Comparison of ENCODE assay signal across 9 mouse cellular contexts in genomic region chr12:98668132-98668814, GRCm38 (mm10). TPM values are rescaled to one million over a fixed set of nuclear protein-coding genes. Genes with fewer than 3 reads are reported as not detected.
DNase-seq lines count a peak whose midpoint lies in the region; ATAC-seq and TF ChIP-seq lines count a peak whose summit lies in the region.
"Had no signal": no experiment of that assay in that cellular context is flagged by ENCODE, and none has a peak within 500 bp of the region (broad histone marks: within the 10 kb centered on the region; RNA-seq: fewer than 3 reads in every experiment).

No protein-coding gene starts in this region.

- no peak for TF ChIP-seq POLR2A in kidney, adult 2 months (IDR thresholded peaks at IDR 0.05; ENCODE audit: low read depth, low read length)

- no peaks in the 10 kb centered on the region for H3K9me3 ChIP-seq in stomach, postnatal 0 days (ENCODE audit: control insufficient read depth, low read length)
- no peaks in the 10 kb centered on the region for H3K9me3 ChIP-seq in midbrain, embryonic 16.5 days (replicated peaks; ENCODE audit: control insufficient read depth, low read length, poor library complexity, severe bottlenecking)
- H3K9me3 ChIP-seq: limb, embryonic 15.5 days had no signal

- no peaks in the 10 kb centered on the region for H3K36me3 ChIP-seq in kidney, adult 2 months (ENCODE audit: control insufficient read depth, insufficient read depth, low read length)
- H3K36me3 ChIP-seq in stomach, postnatal 0 days (ENCODE audit: control insufficient read depth, insufficient read depth, low read length) = no peaks in the 10 kb centered on the region
- peaks cover 9% of the 10 kb centered on the region; the same call in 1 of the 2 replicates for H3K36me3 ChIP-seq in midbrain, embryonic 16.5 days (ENCODE audit: control insufficient read depth, insufficient read depth, low read length)

- H3K4me3 ChIP-seq in kidney, adult 2 months (ENCODE audit: insufficient read depth, low read depth, low read length) = no peak overlapping the region
- H3K4me3 ChIP-seq in stomach, postnatal 0 days (ENCODE audit: low read depth, low read length) = no peak overlapping the region
- no peak overlapping the region for H3K4me3 ChIP-seq in midbrain, embryonic 16.5 days (ENCODE audit: low read depth, low read length)
- H3K4me3 ChIP-seq: limb, embryonic 15.5 days had no signal

- peak overlapping the region; percentile 55 for H3K27ac ChIP-seq in kidney, adult 2 months (ENCODE audit: insufficient read depth, low read depth, low read length)
- no peak overlapping the region for H3K27ac ChIP-seq in stomach, postnatal 0 days (replicated peaks)
- no peak overlapping the region for H3K27ac ChIP-seq in midbrain, embryonic 16.5 days (ENCODE audit: low read length)
- H3K27ac ChIP-seq: limb, embryonic 15.5 days had no signal

- H3K27me3 ChIP-seq in kidney, adult 2 months (replicated peaks; ENCODE audit: control insufficient read depth, insufficient read depth, low read length) = no peaks in the 10 kb centered on the region
- H3K27me3 ChIP-seq in stomach, postnatal 0 days (ENCODE audit: control insufficient read depth, insufficient read depth, low read length) = no peaks in the 10 kb centered on the region
- no peaks in the 10 kb centered on the region for H3K27me3 ChIP-seq in midbrain, embryonic 16.5 days (ENCODE audit: control insufficient read depth, insufficient read depth, low read depth, low read length)
- H3K27me3 ChIP-seq: limb, embryonic 15.5 days had no signal

- DNase-seq in urinary bladder, postnatal 14 days (ENCODE audit: low spot score) = peak; percentile 67
- DNase-seq in urinary bladder, adult 2 months (ENCODE audit: low spot score) = no peak
- DNase-seq in fibroblast of lung, adult 2 months (ENCODE audit: low read depth) = peak; percentile 21
- peak; percentile 90 for DNase-seq in kidney, adult 2 months
- peak; percentile 67 to 88 for DNase-seq in left cerebral cortex, postnatal 25 days (ENCODE audit: low spot score in 2 of 2)
- DNase-seq in stomach, postnatal 0 days (ENCODE audit: low spot score) = peak; percentile 86
- DNase-seq in spleen, postnatal 4 days (ENCODE audit: low spot score in 2 of 2) = no peak

- TF ChIP-seq EP300 in stomach, postnatal 0 days (optimal IDR thresholded peaks at IDR 0.05) = no peak

- H3K4me1 ChIP-seq in kidney, adult 2 months (ENCODE audit: control insufficient read depth, insufficient read depth, low read length) = peaks cover 4% of the 10 kb centered on the region; the same call in 1 of the 2 replicates
- no peaks in the 10 kb centered on the region for H3K4me1 ChIP-seq in stomach, postnatal 0 days (replicated peaks; ENCODE audit: control insufficient read depth, insufficient read depth)
- H3K4me1 ChIP-seq in midbrain, embryonic 16.5 days (ENCODE audit: control insufficient read depth, insufficient read depth, low read length) = no peaks in the 10 kb centered on the region

- no peak overlapping the region for H3K4me2 ChIP-seq in stomach, postnatal 0 days (replicated peaks; ENCODE audit: low read depth)
- no peak overlapping the region for H3K4me2 ChIP-seq in midbrain, embryonic 16.5 days (ENCODE audit: low read length)
- H3K4me2 ChIP-seq: limb, embryonic 15.5 days had no signal

- intact Hi-C loops in left cerebral cortex, postnatal 25 days (cut with DNase I) = no loop called here

- H3K9ac ChIP-seq in stomach, postnatal 0 days (ENCODE audit: low read length) = no peak overlapping the region
- H3K9ac ChIP-seq in midbrain, embryonic 16.5 days (ENCODE audit: low read depth, low read length) = no peak overlapping the region
- H3K9ac ChIP-seq: limb, embryonic 15.5 days had no signal

- TF ChIP-seq CTCF in kidney, adult 2 months (conservative IDR thresholded peaks at IDR 0.05; ENCODE audit: insufficient read depth, insufficient read length, low read depth, low read length) = no peak
- TF ChIP-seq CTCF in stomach, postnatal 0 days (IDR thresholded peaks at IDR 0.05; ENCODE audit: low read depth) = no peak

- WGBS in kidney, adult 2 months = 42% methylated on average over 10 of the region's 10 CpGs
- WGBS in stomach, postnatal 0 days = 33% methylated on average over 10 of the region's 10 CpGs
- 67% methylated on average over 10 of the region's 10 CpGs for WGBS in midbrain, embryonic 16.5 days

- ATAC-seq in stomach, postnatal 0 days (ENCODE audit: low FRiP score, low TSS enrichment) = peak; percentile 86
- ATAC-seq in midbrain, embryonic 16.5 days = no peak

RNA-seq across cellular contexts. Expression of gene Spata7, which starts 40.3 kb away (rescaled TPM):
- polyA plus RNA-seq in urinary bladder, adult 2 months (2012; rRNA removed) = 6.0 and 7.9 TPM in 2 replicates
- polyA plus RNA-seq in kidney, adult 2 months (2012; rRNA removed) = 3.2 and 3.7 TPM in 2 replicates
- total RNA-seq in left cerebral cortex, postnatal 25 days (2021) = 10 to 100 TPM; 32.5 to 33.4 TPM
- polyA plus RNA-seq in stomach, postnatal 0 days (2015; fragmentation: Nextera tagmentation; extraction: Ambion mirVana) = 4.4 and 5.3 TPM in 2 replicates
- polyA plus RNA-seq in midbrain, embryonic 16.5 days (2015; fragmentation: Nextera tagmentation; extraction: Ambion mirVana) = 35.7 and 37.7 TPM in 2 replicates

Comparison
In these comparisons a context has a peak if more than half of its experiments do, and no peak if none do; other contexts are left out.
1. DNase-seq: peak in urinary bladder, postnatal 14 days (single experiment), fibroblast of lung, adult 2 months (single experiment), kidney, adult 2 months (single experiment), left cerebral cortex, postnatal 25 days (2 of 2) and stomach, postnatal 0 days (single experiment); none in urinary bladder, adult 2 months (single experiment) and spleen, postnatal 4 days (0 of 2).